Mouse (Mus musculus): ENCODE measurements around the gene Poc1a.

- TF ChIP-seq CTCF (conservative IDR thresholded peaks at IDR 0.05 in 1 of 2, IDR thresholded peaks at IDR 0.05 in 1 of 2; ENCODE audit: low read depth in 2 of 2, low read length in 2 of 2) (no peak), CHD2 (IDR thresholded peaks at IDR 0.05; ENCODE audit: low read length) (no peak), USF1 (IDR thresholded peaks at IDR 0.05; ENCODE audit: low read depth, low read length) (no peak), HCFC1 (IDR thresholded peaks at IDR 0.05; ENCODE audit: low read depth, low read length) (no peak), POLR2A (IDR thresholded peaks at IDR 0.05; ENCODE audit: low read depth, low read length) (no peak), ETS1 (conservative IDR thresholded peaks at IDR 0.05; ENCODE audit: low read depth, low read length) (no peak), JUN (IDR thresholded peaks at IDR 0.05; ENCODE audit: insufficient read depth, low read depth, low read length) (no peak), E2F4 (IDR thresholded peaks at IDR 0.05; ENCODE audit: insufficient replicate concordance, low read depth, low read length) (no peak), ZC3H11A (IDR thresholded peaks at IDR 0.05; ENCODE audit: low read depth, low read length) (no peak), ZNF384 (IDR thresholded peaks at IDR 0.05; ENCODE audit: low read depth, low read length) (no peak)
Measured at GRCm38 (mm10) chr9:106386181-106386864, 105.5 kb downstream of the Poc1a start.
